Mouse (Mus musculus): Measurements from ENCODE around the gene Tmbim6.

The Tmbim6 gene

GRCm38 (mm10) chr15:99454585-99455279 is 62.0 kb downstream of the Tmbim6 start:
- no peak for DNase-seq

- DNase-seq: no peak
Measured at GRCm38 (mm10) chr15:99455415-99455814, 62.7 kb downstream of the Tmbim6 start.

- no peak for DNase-seq
Measured at GRCm38 (mm10) chr15:99456338-99456962, 63.8 kb downstream of the Tmbim6 start.

- DNase-seq: peak; percentile 78
Measured at GRCm38 (mm10) chr15:99456963-99457605, 64.4 kb downstream of the Tmbim6 start.

- peak; percentile 96 for DNase-seq
Measured at GRCm38 (mm10) chr15:99457606-99458401, 65.1 kb downstream of the Tmbim6 start, which contains the start of gene Nckap5l. Gene Nckap5l, minus strand, starts transcription at chr15:99457748.

All from kidney, postnatal 14 days (tissue).